Mouse (Mus musculus) stomach, postnatal 0 days (tissue): ENCODE data around the gene Tenm3.

Experiments
- CTCF ChIP-seq: IDR thresholded peaks from 2 replicates; pipeline ENCODE4 v1.5.1; 2016; ENCODE audit warnings: antibody characterized with exemption, low read depth, mild to moderate bottlenecking, moderate library complexity
- EP300 ChIP-seq: optimal IDR thresholded peaks from 2 replicates; pipeline ENCODE3; 2016; ENCODE audit warnings: antibody characterized with exemption

- TF ChIP-seq CTCF (no peak), EP300 (no peak)
These were observed 171.3 kb downstream of the Tenm3 start for GRCm38 (mm10) chr8:48672471-48672870.
